Mouse (Mus musculus): ENCODE results near the gene Sae1.

GRCm38 (mm10) chr7:16295321-16295900 is 92.2 kb downstream of the Sae1 start:
- TF ChIP-seq CTCF (IDR thresholded peaks at IDR 0.05; ENCODE audit: low read depth) (no peak), EP300 (IDR thresholded peaks at IDR 0.05; ENCODE audit: low read depth) (no peak; the same call in 1 of the 2 replicates)
